Mouse (Mus musculus): ENCODE results near the gene Tex9. TPM values are rescaled to one million over a fixed set of nuclear protein-coding genes. Genes with fewer than 3 reads are reported as not detected.
"Not testable (repeated sequence)": the region's sequence is repeated elsewhere in the genome, so short reads cannot be mapped to it uniquely, and the experiment has no call there.

Gene Tex9
- polyA plus RNA-seq, 1 experiment: 3.8 TPM

- TF ChIP-seq CTCF (IDR thresholded peaks at IDR 0.05; ENCODE audit: insufficient read depth, low read length) (peak; percentile 87), POLR2A (IDR thresholded peaks at IDR 0.05; ENCODE audit: borderline replicate concordance, extremely low read depth, low read depth, low read length) (no peak)
- no peak overlapping the region for H3K4me3 ChIP-seq (replicated peaks; ENCODE audit: extremely low read depth, low read depth, low read length)
- no peak for DNase-seq
- peaks cover 4% of the 10 kb centered on the region; the same call in 1 of the 2 replicates for H3K4me1 ChIP-seq (ENCODE audit: control insufficient read depth, insufficient read depth, low read length)
- 53% methylated on average over 11 of the region's 11 CpGs for WGBS
These were observed 24.2 kb downstream of the Tex9 start for GRCm38 (mm10) chr9:72467551-72468407.

GRCm38 (mm10) chr9:72465754-72466181 lies 26.2 kb downstream of the Tex9 start:
- Histone ChIP-seq H3K4me1 (ENCODE audit: control insufficient read depth, insufficient read depth, low read length) (peaks cover 4% of the 10 kb centered on the region; the same call in 1 of the 2 replicates), H3K4me3 (replicated peaks; ENCODE audit: extremely low read depth, low read depth, low read length) (no peak overlapping the region)
- DNase-seq: no peak
- 39% methylated on average over 4 of the region's 4 CpGs for WGBS
- TF ChIP-seq POLR2A (IDR thresholded peaks at IDR 0.05; ENCODE audit: borderline replicate concordance, extremely low read depth, low read depth, low read length) (no peak), CTCF (IDR thresholded peaks at IDR 0.05; ENCODE audit: insufficient read depth, low read length) (no peak)

- H3K4me1 ChIP-seq (ENCODE audit: control insufficient read depth, insufficient read depth, low read length): peaks cover 4% of the 10 kb centered on the region; the same call in 1 of the 2 replicates
- 84% methylated on average over 1 of the region's 1 CpGs for WGBS
- H3K4me3 ChIP-seq (replicated peaks; ENCODE audit: extremely low read depth, low read depth, low read length): no peak overlapping the region
- no peak for TF ChIP-seq POLR2A (IDR thresholded peaks at IDR 0.05; ENCODE audit: borderline replicate concordance, extremely low read depth, low read depth, low read length)
- no peak for TF ChIP-seq CTCF (IDR thresholded peaks at IDR 0.05; ENCODE audit: insufficient read depth, low read length)
- DNase-seq: no peak
These were observed 27.2 kb downstream of the Tex9 start for GRCm38 (mm10) chr9:72464806-72465205.

GRCm38 (mm10) chr9:72462427-72462826 lies 29.6 kb downstream of the Tex9 start:
- DNase-seq: no peak
- H3K4me1 ChIP-seq (ENCODE audit: control insufficient read depth, insufficient read depth, low read length): peaks cover 4% of the 10 kb centered on the region; the same call in 1 of the 2 replicates
- 98% methylated on average over 2 of the region's 2 CpGs for WGBS
- no peak overlapping the region for H3K4me3 ChIP-seq (replicated peaks; ENCODE audit: extremely low read depth, low read depth, low read length)
- TF ChIP-seq POLR2A (IDR thresholded peaks at IDR 0.05; ENCODE audit: borderline replicate concordance, extremely low read depth, low read depth, low read length) (no peak), CTCF (IDR thresholded peaks at IDR 0.05; ENCODE audit: insufficient read depth, low read length) (no peak)

GRCm38 (mm10) chr9:72460767-72461166 lies 31.2 kb downstream of the Tex9 start:
- 72% methylated on average over 3 of the region's 3 CpGs for WGBS
- no peak for DNase-seq
- Histone ChIP-seq H3K4me3 (replicated peaks; ENCODE audit: extremely low read depth, low read depth, low read length) (no peak overlapping the region), H3K4me1 (ENCODE audit: control insufficient read depth, insufficient read depth, low read length) (peaks cover 2% of the 10 kb centered on the region; the same call in 1 of the 2 replicates)
- TF ChIP-seq POLR2A (IDR thresholded peaks at IDR 0.05; ENCODE audit: borderline replicate concordance, extremely low read depth, low read depth, low read length) (no peak), CTCF (IDR thresholded peaks at IDR 0.05; ENCODE audit: insufficient read depth, low read length) (no peak)

GRCm38 (mm10) chr9:72459703-72460102 lies 32.3 kb downstream of the Tex9 start:
- TF ChIP-seq CTCF (IDR thresholded peaks at IDR 0.05; ENCODE audit: insufficient read depth, low read length): no peak
- no peak for TF ChIP-seq POLR2A (IDR thresholded peaks at IDR 0.05; ENCODE audit: borderline replicate concordance, extremely low read depth, low read depth, low read length)
- no peak for DNase-seq
- Histone ChIP-seq H3K4me1 (ENCODE audit: control insufficient read depth, insufficient read depth, low read length) (no peaks in the 10 kb centered on the region), H3K4me3 (replicated peaks; ENCODE audit: extremely low read depth, low read depth, low read length) (no peak overlapping the region)
- WGBS: 86% methylated on average over 3 of the region's 3 CpGs

- DNase-seq: peak; percentile 51
- Histone ChIP-seq H3K4me1 (ENCODE audit: control insufficient read depth, insufficient read depth, low read length) (no peaks in the 10 kb centered on the region), H3K4me3 (replicated peaks; ENCODE audit: extremely low read depth, low read depth, low read length) (no peak overlapping the region)
- 14% methylated on average over 5 of the region's 5 CpGs for WGBS
- no peak for TF ChIP-seq POLR2A (IDR thresholded peaks at IDR 0.05; ENCODE audit: borderline replicate concordance, extremely low read depth, low read depth, low read length)
- TF ChIP-seq CTCF (IDR thresholded peaks at IDR 0.05; ENCODE audit: insufficient read depth, low read length): peak; percentile 94
These were observed 33.8 kb downstream of the Tex9 start for GRCm38 (mm10) chr9:72458233-72458632.

GRCm38 (mm10) chr9:72456374-72456773 lies 35.6 kb downstream of the Tex9 start:
- Histone ChIP-seq H3K4me3 (replicated peaks; ENCODE audit: extremely low read depth, low read depth, low read length) (no peak overlapping the region), H3K4me1 (ENCODE audit: control insufficient read depth, insufficient read depth, low read length) (no peaks in the 10 kb centered on the region)
- WGBS: 32% methylated on average over 1 of the region's 1 CpGs
- no peak for DNase-seq
- TF ChIP-seq CTCF (IDR thresholded peaks at IDR 0.05; ENCODE audit: insufficient read depth, low read length): no peak
- no peak for TF ChIP-seq POLR2A (IDR thresholded peaks at IDR 0.05; ENCODE audit: borderline replicate concordance, extremely low read depth, low read depth, low read length)

GRCm38 (mm10) chr9:72454281-72454680 lies 37.7 kb downstream of the Tex9 start:
- H3K4me3 ChIP-seq (replicated peaks; ENCODE audit: extremely low read depth, low read depth, low read length); H3K4me1 ChIP-seq (ENCODE audit: control insufficient read depth, insufficient read depth, low read length); DNase-seq: not testable (repeated sequence)

- H3K4me1 ChIP-seq (ENCODE audit: control insufficient read depth, insufficient read depth, low read length): peaks cover 5% of the 10 kb centered on the region
- WGBS: 73% methylated on average over 6 of the region's 6 CpGs
- no peak overlapping the region for H3K4me3 ChIP-seq (replicated peaks; ENCODE audit: extremely low read depth, low read depth, low read length)
- no peak for DNase-seq
- TF ChIP-seq CTCF (IDR thresholded peaks at IDR 0.05; ENCODE audit: insufficient read depth, low read length) (no peak), POLR2A (IDR thresholded peaks at IDR 0.05; ENCODE audit: borderline replicate concordance, extremely low read depth, low read depth, low read length) (no peak)
These were observed 40.9 kb downstream of the Tex9 start for GRCm38 (mm10) chr9:72451111-72451510.

Data from lung, adult 2 months (tissue).